Mouse (Mus musculus) hindbrain, embryonic 11.5 days (tissue): ENCODE measurements at regions not wholly inside any gene's neighbourhood (a gene's known extent, or its start where the extent isn't known, plus 50 kb on each side); places are given as distances from the start of the nearest gene placed in this dataset.

Experiments
- ATAC-seq: fragments of 200-750 bp; cut with Nextera tagmentation; 2 replicates; pipeline ENCODE4 v1.8.0; 2017; ENCODE audit warnings: mild to moderate bottlenecking, moderate TSS enrichment, moderate library complexity; ENCODE audit not compliant: low FRiP score
- DNase-seq: peaks from one replicate; pipeline ENCODE4 v3.0.0-alpha.2; 2015; ENCODE audit warnings: low spot score
- H3K27ac ChIP-seq: fragments of 300-500 bp; sonication (generic); 2 replicates; pipeline ENCODE4 v1.5.1; 2014; ENCODE audit warnings: mild to moderate bottlenecking, low read depth, low read length
- H3K27me3 ChIP-seq: fragments of 300-500 bp; sonication (generic); 2 replicates; pipeline ENCODE4 v1.6.1; 2014; ENCODE audit warnings: mild to moderate bottlenecking, low read length, moderate library complexity, mixed read lengths; ENCODE audit not compliant: control insufficient read depth, insufficient read depth
- H3K36me3 ChIP-seq: fragments of 300-500 bp; sonication (generic); 2 replicates; pipeline ENCODE4 v1.6.1; 2014; ENCODE audit warnings: mild to moderate bottlenecking, low read length, moderate library complexity, mixed read lengths; ENCODE audit not compliant: control insufficient read depth, insufficient read depth
- H3K4me1 ChIP-seq: fragments of 300-500 bp; sonication (generic); replicated peaks from 2 replicates; pipeline ENCODE4 v1.6.1; 2014; ENCODE audit warnings: low read length, mixed read lengths; ENCODE audit not compliant: control insufficient read depth, insufficient read depth
- H3K4me2 ChIP-seq: fragments of 300-500 bp; sonication (generic); replicated peaks from 2 replicates; pipeline ENCODE4 v1.6.1; 2014; ENCODE audit warnings: mild to moderate bottlenecking, low read depth, low read length
- H3K4me3 ChIP-seq: fragments of 300-500 bp; sonication (generic); 2 replicates; pipeline ENCODE4 v1.5.1; 2014; ENCODE audit warnings: low read depth, low read length
- H3K9ac ChIP-seq: fragments of 300-500 bp; sonication (generic); 2 replicates; pipeline ENCODE4 v1.6.1; 2014; ENCODE audit warnings: low read depth, low read length
- H3K9me3 ChIP-seq: fragments of 300-500 bp; sonication (generic); 2 replicates; pipeline ENCODE4 v1.6.1; 2016; ENCODE audit warnings: low read length; ENCODE audit not compliant: control insufficient read depth
- WGBS: fragments of 180-500 bp; shearing (Covaris S2); extraction: QIAGEN DNeasy Blood & Tissue Kit; methylation state at CpG from one replicate; pipeline ENCODE4 v1.1.7; 2014; 5-methylcytosine and 5-hydroxymethylcytosine counted together

- ATAC-seq: no peak
- no peak overlapping the region for H3K27ac ChIP-seq
- WGBS: 89% methylated on average over 3 of the region's 3 CpGs
Measured at GRCm38 (mm10) chr8:103173313-103173712, 387.9 kb upstream of the Cdh11 start.

GRCm38 (mm10) chr8:103173803-103174429 is 388.5 kb upstream of the Cdh11 start:
- 72% methylated on average over 5 of the region's 5 CpGs for WGBS
- no peaks in the 10 kb centered on the region for H3K36me3 ChIP-seq
- no peaks in the 10 kb centered on the region for H3K9me3 ChIP-seq
- no peak overlapping the region for H3K4me2 ChIP-seq
- ATAC-seq (no peak), DNase-seq (no peak)
- H3K27ac ChIP-seq: no peak overlapping the region
- no peak overlapping the region for H3K4me3 ChIP-seq
- no peak overlapping the region for H3K9ac ChIP-seq
- H3K27me3 ChIP-seq: no peaks in the 10 kb centered on the region
- no peaks in the 10 kb centered on the region for H3K4me1 ChIP-seq

More at GRCm38 (mm10) chr8:103173313-103173712, 387.9 kb upstream of the Cdh11 start:
- Histone ChIP-seq H3K4me2 (no peak overlapping the region), H3K4me3 (no peak overlapping the region), H3K4me1 (no peaks in the 10 kb centered on the region), H3K9me3 (no peaks in the 10 kb centered on the region), H3K36me3 (no peaks in the 10 kb centered on the region), H3K27me3 (no peaks in the 10 kb centered on the region), H3K9ac (no peak overlapping the region)
- no peak for DNase-seq

GRCm38 (mm10) chr8:103180661-103181060 is 395.2 kb upstream of the Cdh11 start:
- DNase-seq (no peak), ATAC-seq (no peak)
- no peak overlapping the region for H3K4me3 ChIP-seq
- no peaks in the 10 kb centered on the region for H3K36me3 ChIP-seq
- H3K9me3 ChIP-seq: no peaks in the 10 kb centered on the region
- no peaks in the 10 kb centered on the region for H3K4me1 ChIP-seq
- no peak overlapping the region for H3K9ac ChIP-seq
- no peaks in the 10 kb centered on the region for H3K27me3 ChIP-seq
- no peak overlapping the region for H3K4me2 ChIP-seq
- no peak overlapping the region for H3K27ac ChIP-seq

- no peaks in the 10 kb centered on the region for H3K4me1 ChIP-seq
- no peaks in the 10 kb centered on the region for H3K27me3 ChIP-seq
- 69% methylated on average over 8 of the region's 8 CpGs for WGBS
- no peaks in the 10 kb centered on the region for H3K36me3 ChIP-seq
- ATAC-seq (no peak), DNase-seq (no peak)
- no peak overlapping the region for H3K9ac ChIP-seq
- no peak overlapping the region for H3K27ac ChIP-seq
- H3K4me2 ChIP-seq: no peak overlapping the region
- H3K9me3 ChIP-seq: no peaks in the 10 kb centered on the region
- no peak overlapping the region for H3K4me3 ChIP-seq
Measured at GRCm38 (mm10) chr8:103188720-103189498, 403.5 kb upstream of the Cdh11 start.

- H3K9me3 ChIP-seq: no peaks in the 10 kb centered on the region
- no peak overlapping the region for H3K9ac ChIP-seq
- 74% methylated on average over 3 of the region's 3 CpGs for WGBS
- H3K4me2 ChIP-seq: no peak overlapping the region
- no peaks in the 10 kb centered on the region for H3K27me3 ChIP-seq
- no peak for DNase-seq
- no peak overlapping the region for H3K4me3 ChIP-seq
- no peaks in the 10 kb centered on the region for H3K4me1 ChIP-seq
- ATAC-seq: no peak
- no peaks in the 10 kb centered on the region for H3K36me3 ChIP-seq
- no peak overlapping the region for H3K27ac ChIP-seq
Measured at GRCm38 (mm10) chr8:103198251-103198650, 412.8 kb upstream of the Cdh11 start.

- no peak for DNase-seq
Measured at GRCm38 (mm10) chr8:103199696-103200615, 414.5 kb upstream of the Cdh11 start.

GRCm38 (mm10) chr8:103203710-103204109 is 418.3 kb upstream of the Cdh11 start:
- WGBS: 64% methylated on average over 1 of the region's 1 CpGs
- Histone ChIP-seq H3K9ac (no peak overlapping the region), H3K36me3 (no peaks in the 10 kb centered on the region), H3K4me3 (no peak overlapping the region), H3K4me2 (no peak overlapping the region), H3K9me3 (no peaks in the 10 kb centered on the region), H3K27ac (no peak overlapping the region), H3K27me3 (no peaks in the 10 kb centered on the region), H3K4me1 (no peaks in the 10 kb centered on the region)
- DNase-seq (no peak), ATAC-seq (no peak)

More at GRCm38 (mm10) chr8:103199696-103200615, 414.5 kb upstream of the Cdh11 start:
- Histone ChIP-seq H3K27me3 (no peaks in the 10 kb centered on the region), H3K27ac (no peak overlapping the region), H3K36me3 (no peaks in the 10 kb centered on the region), H3K9me3 (no peaks in the 10 kb centered on the region), H3K4me3 (no peak overlapping the region), H3K4me1 (no peaks in the 10 kb centered on the region), H3K9ac (no peak overlapping the region), H3K4me2 (no peak overlapping the region)
- ATAC-seq: no peak
- WGBS: 83% methylated on average over 11 of the region's 11 CpGs

GRCm38 (mm10) chr8:103214606-103215005 is 429.2 kb upstream of the Cdh11 start:
- no peak for DNase-seq
- no peak for ATAC-seq
- Histone ChIP-seq H3K9ac (no peak overlapping the region), H3K36me3 (no peaks in the 10 kb centered on the region), H3K4me2 (no peak overlapping the region), H3K4me1 (no peaks in the 10 kb centered on the region), H3K9me3 (no peaks in the 10 kb centered on the region), H3K4me3 (no peak overlapping the region), H3K27ac (no peak overlapping the region), H3K27me3 (no peaks in the 10 kb centered on the region)
- 79% methylated on average over 2 of the region's 2 CpGs for WGBS
